Mouse (Mus musculus) intestine, embryonic 15.5 days (tissue): ENCODE results near the gene Gm10717. TPM values are rescaled to one million over a fixed set of nuclear protein-coding genes. Genes with fewer than 3 reads are reported as not detected.
"Not testable (repeated sequence)": the region's sequence is repeated elsewhere in the genome, so short reads cannot be mapped to it uniquely, and the experiment has no call there.

ENCODE experiments used
- ATAC-seq: fragments of 200-750 bp; cut with Nextera tagmentation; 2 replicates; pipeline ENCODE4 v1.8.0; 2017; ENCODE audit warnings: moderate TSS enrichment, moderate library complexity
- H3K27ac ChIP-seq: fragments of 300-500 bp; sonication (generic); 2 replicates; pipeline ENCODE4 v1.5.1; 2015; ENCODE audit warnings: mild to moderate bottlenecking, inconsistent platforms
- H3K27me3 ChIP-seq: fragments of 300-500 bp; sonication (generic); replicated peaks from 2 replicates; pipeline ENCODE4 v1.6.1; 2015; ENCODE audit warnings: inconsistent platforms
- H3K36me3 ChIP-seq: fragments of 300-500 bp; sonication (generic); 2 replicates; pipeline ENCODE4 v1.6.1; 2015; ENCODE audit warnings: inconsistent platforms
- H3K4me1 ChIP-seq: fragments of 300-500 bp; sonication (generic); replicated peaks from 2 replicates; pipeline ENCODE4 v1.6.1; 2015; ENCODE audit warnings: inconsistent platforms
- H3K4me2 ChIP-seq: fragments of 300-500 bp; sonication (generic); replicated peaks from 2 replicates; pipeline ENCODE4 v1.6.1; 2015; ENCODE audit warnings: mild to moderate bottlenecking, inconsistent platforms
- H3K4me3 ChIP-seq: fragments of 300-500 bp; sonication (generic); replicated peaks from 2 replicates; pipeline ENCODE4 v1.5.1; 2015; ENCODE audit warnings: inconsistent platforms
- H3K9ac ChIP-seq: fragments of 300-500 bp; sonication (generic); 2 replicates; pipeline ENCODE4 v1.6.1; 2015; ENCODE audit warnings: inconsistent platforms
- H3K9me3 ChIP-seq: fragments of 300-500 bp; sonication (generic); 2 replicates; pipeline ENCODE4 v1.6.1; 2016; ENCODE audit warnings: inconsistent platforms
- WGBS: fragments of 180-500 bp; shearing (Covaris S2); methylation state at CpG from one replicate; pipeline ENCODE4 v1.1.7; 2015; 5-methylcytosine and 5-hydroxymethylcytosine counted together
- polyA plus RNA-seq: library from polyadenylated mRNA; unstranded; fragments of >200 nt; fragmentation: Nextera tagmentation; extraction: Ambion mirVana; gene quantifications from 2 replicates; pipeline ENCODE4 v1.2.1, GENCODE M21; 2015

Gene Gm10717
- polyA plus RNA-seq = not detected in 2 replicates

- not testable (repeated sequence) for H3K4me1 ChIP-seq, H3K9ac ChIP-seq, H3K4me3 ChIP-seq, ATAC-seq, H3K27me3 ChIP-seq, H3K36me3 ChIP-seq, H3K27ac ChIP-seq, H3K9me3 ChIP-seq, H3K4me2 ChIP-seq
- WGBS = 71% methylated on average over 12 of the region's 12 CpGs
Measured at GRCm38 (mm10) chr9:3024912-3025467, at the start of gene Gm10717. Gene Gm10717 (plus strand): TSS chr9:3025417.

GRCm38 (mm10) chr9:3000445-3000972, 24.7 kb upstream of the Gm10717 start, which contains the start of gene Gm10722:
Gene Gm10722 (plus strand): TSS chr9:3000922.
- not testable (repeated sequence) for H3K9me3 ChIP-seq, H3K9ac ChIP-seq, H3K4me3 ChIP-seq, H3K36me3 ChIP-seq, H3K27me3 ChIP-seq, H3K4me2 ChIP-seq, ATAC-seq, H3K27ac ChIP-seq, H3K4me1 ChIP-seq
- WGBS = 73% methylated on average over 12 of the region's 12 CpGs

GRCm38 (mm10) chr9:3001006-3001405, 24.2 kb upstream of the Gm10717 start:
- H3K36me3 ChIP-seq, H3K4me2 ChIP-seq, ATAC-seq, H3K4me3 ChIP-seq, H3K27me3 ChIP-seq, H3K4me1 ChIP-seq, H3K27ac ChIP-seq, H3K9me3 ChIP-seq, H3K9ac ChIP-seq: not testable (repeated sequence)
- WGBS = 66% methylated on average over 8 of the region's 8 CpGs

- H3K27me3 ChIP-seq, H3K4me2 ChIP-seq, H3K4me1 ChIP-seq, H3K9me3 ChIP-seq, H3K4me3 ChIP-seq, H3K27ac ChIP-seq, H3K9ac ChIP-seq, H3K36me3 ChIP-seq: not testable (repeated sequence)
- 68% methylated on average over 9 of the region's 11 CpGs for WGBS
- peak; percentile 86 for ATAC-seq
Measured at GRCm38 (mm10) chr9:3001948-3002659, 23.1 kb upstream of the Gm10717 start.

GRCm38 (mm10) chr9:3002794-3003396, 22.3 kb upstream of the Gm10717 start, which contains the start of gene Gm11168:
Gene Gm11168 (plus strand): TSS chr9:3003346.
- H3K4me1 ChIP-seq, H3K4me3 ChIP-seq, H3K27me3 ChIP-seq, H3K36me3 ChIP-seq, ATAC-seq, H3K9ac ChIP-seq, H3K4me2 ChIP-seq, H3K9me3 ChIP-seq, H3K27ac ChIP-seq: not testable (repeated sequence)
- WGBS = 75% methylated on average over 6 of the region's 14 CpGs

- H3K4me3 ChIP-seq, H3K4me1 ChIP-seq, ATAC-seq, H3K4me2 ChIP-seq, H3K9me3 ChIP-seq, H3K27me3 ChIP-seq, H3K9ac ChIP-seq, H3K27ac ChIP-seq, H3K36me3 ChIP-seq: not testable (repeated sequence)
- 80% methylated on average over 1 of the region's 5 CpGs for WGBS
Measured at GRCm38 (mm10) chr9:3006179-3006578, 19.0 kb upstream of the Gm10717 start.

- not testable (repeated sequence) for H3K4me2 ChIP-seq, H3K36me3 ChIP-seq, H3K9ac ChIP-seq, H3K4me3 ChIP-seq, H3K4me1 ChIP-seq, H3K27me3 ChIP-seq, H3K9me3 ChIP-seq, H3K27ac ChIP-seq
- WGBS = 72% methylated on average over 8 of the region's 8 CpGs
- peak; percentile 79 for ATAC-seq
Measured at GRCm38 (mm10) chr9:3006636-3007035, 18.6 kb upstream of the Gm10717 start.

- 76% methylated on average over 8 of the region's 9 CpGs for WGBS
- ATAC-seq = 0 out of 2 replicates have a peak, but pooled peaks have one; percentile 35
Measured at GRCm38 (mm10) chr9:3007272-3007671, 17.9 kb upstream of the Gm10717 start.

GRCm38 (mm10) chr9:3009331-3009730, 15.9 kb upstream of the Gm10717 start:
- WGBS = no CpG with 5 or more reads among the region's 5 CpGs
- not testable (repeated sequence) for H3K27me3 ChIP-seq, H3K9ac ChIP-seq, H3K36me3 ChIP-seq, H3K4me1 ChIP-seq, H3K27ac ChIP-seq, H3K4me2 ChIP-seq, H3K9me3 ChIP-seq, H3K4me3 ChIP-seq
- ATAC-seq = peak; percentile 49; the same call in 1 of the 2 replicates

More at GRCm38 (mm10) chr9:3007272-3007671, 17.9 kb upstream of the Gm10717 start:
- not testable (repeated sequence) for H3K4me2 ChIP-seq, H3K4me3 ChIP-seq, H3K27me3 ChIP-seq, H3K9ac ChIP-seq, H3K27ac ChIP-seq, H3K4me1 ChIP-seq, H3K36me3 ChIP-seq, H3K9me3 ChIP-seq

GRCm38 (mm10) chr9:3012054-3012621, 13.1 kb upstream of the Gm10717 start:
- not testable (repeated sequence) for H3K4me2 ChIP-seq, H3K9me3 ChIP-seq, H3K9ac ChIP-seq, H3K4me3 ChIP-seq, H3K36me3 ChIP-seq, H3K27me3 ChIP-seq, H3K27ac ChIP-seq, H3K4me1 ChIP-seq, ATAC-seq
- 87% methylated on average over 3 of the region's 7 CpGs for WGBS

- H3K9me3 ChIP-seq, H3K9ac ChIP-seq, H3K4me3 ChIP-seq, H3K36me3 ChIP-seq, H3K4me2 ChIP-seq, H3K27ac ChIP-seq, H3K27me3 ChIP-seq, H3K4me1 ChIP-seq: not testable (repeated sequence)
- no CpG with 5 or more reads among the region's 11 CpGs for WGBS
- peak; percentile 66 for ATAC-seq
Measured at GRCm38 (mm10) chr9:3012733-3013279, 12.4 kb upstream of the Gm10717 start, which contains the start of gene Gm10721. Gene Gm10721 (plus strand): TSS chr9:3013140.

GRCm38 (mm10) chr9:3015354-3015753, 9.9 kb upstream of the Gm10717 start, which contains the start of gene Gm10720:
Gene Gm10720 (plus strand): TSS chr9:3015654.
- WGBS = 67% methylated on average over 5 of the region's 9 CpGs
- H3K9ac ChIP-seq, H3K4me1 ChIP-seq: not testable (repeated sequence)

More at GRCm38 (mm10) chr9:3015354-3015753, 9.9 kb upstream of the Gm10717 start, which contains the start of gene Gm10720:
- not testable (repeated sequence) for H3K36me3 ChIP-seq, H3K27me3 ChIP-seq, ATAC-seq, H3K4me3 ChIP-seq, H3K4me2 ChIP-seq, H3K27ac ChIP-seq, H3K9me3 ChIP-seq
